In the genomic region with DNA sequence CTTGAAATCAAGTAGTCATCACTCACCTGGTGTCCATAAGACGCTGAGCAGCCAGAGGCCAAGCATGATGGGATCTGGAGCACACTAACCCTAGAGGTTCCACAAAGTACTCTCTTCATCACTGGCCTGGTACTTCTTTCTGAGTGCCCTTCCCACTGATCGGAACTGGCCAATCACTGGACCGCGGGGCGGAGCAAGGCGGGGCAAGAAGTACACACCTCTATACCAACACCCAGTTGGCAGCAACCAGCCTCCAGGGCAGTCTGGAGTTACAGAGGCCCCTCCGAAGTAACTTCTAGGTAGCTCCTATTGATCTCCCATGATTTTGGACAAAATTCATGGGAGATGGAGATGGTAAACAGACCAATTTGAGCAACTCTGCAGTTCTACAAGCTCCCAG, we compare ENCODE assay signal across 8 mouse cellular contexts. TPM values are rescaled to one million over a fixed set of nuclear protein-coding genes. Genes with fewer than 3 reads are reported as not detected.
DNase-seq lines count a peak whose midpoint lies in the region; ATAC-seq and TF ChIP-seq lines count a peak whose summit lies in the region.

A gene (minus strand): TSS at position 157 of the 400 bp plus-strand sequence.

- no peak for DNase-seq in neural tube, embryonic 11.5 days (ENCODE audit: low spot score)
- no peak for DNase-seq in neural tube, embryonic 10.5 days (ENCODE audit: extremely low spot score, low spot score)
- peak; percentile 52 to 65 for DNase-seq in kidney, postnatal 4 days
- no peak for DNase-seq in layer of hippocampus, adult 9-11 months
- no peak for DNase-seq in urinary bladder, adult 18-20 months (ENCODE audit: low spot score in 2 of 2)
- no peak for DNase-seq in frontal cortex, postnatal 36 days (ENCODE audit: low spot score in 2 of 2)

- no peaks in the 10 kb centered on the region for H3K27me3 ChIP-seq in neural tube, embryonic 11.5 days (ENCODE audit: control insufficient read depth, insufficient read depth, low read length)
- H3K27me3 ChIP-seq in myocyte (ENCODE audit: control insufficient read depth, insufficient read depth, insufficient read length), result no peaks in the 10 kb centered on the region

- H3K4me2 ChIP-seq in neural tube, embryonic 11.5 days (ENCODE audit: low read depth), result no peak within 1 kb of the TSS
- peak within 1 kb of the TSS; percentile 12 for H3K4me2 ChIP-seq in myocyte (ENCODE audit: low read depth)

- no peak within 1 kb of the TSS for H3K4me3 ChIP-seq in neural tube, embryonic 11.5 days (ENCODE audit: low read depth, low read length)
- H3K4me3 ChIP-seq in brown adipose tissue, adult 24 weeks (ENCODE audit: insufficient read depth, low read depth, low read length), result 0 out of 2 replicates have a peak within 1 kb of the TSS, but pooled peaks have one; percentile 17
- no peak within 1 kb of the TSS for H3K4me3 ChIP-seq in myocyte

- WGBS in neural tube, embryonic 11.5 days, result 19% methylated on average over 7 of the region's 7 CpGs

- peaks cover 9% of the 10 kb centered on the region for H3K36me3 ChIP-seq in neural tube, embryonic 11.5 days (ENCODE audit: control insufficient read depth, insufficient read depth, low read length)
- H3K36me3 ChIP-seq in myocyte (ENCODE audit: control insufficient read depth, insufficient read depth), result peaks cover 5% of the 10 kb centered on the region

- peak; percentile 31; the same call in 1 of the 2 replicates for ATAC-seq in neural tube, embryonic 11.5 days (ENCODE audit: insufficient read depth, low FRiP score, low TSS enrichment)

- no peak for TF ChIP-seq POLR2A in myocyte (IDR thresholded peaks at IDR 0.05; ENCODE audit: insufficient read length, low read depth)

- no peak within 1 kb of the TSS for H3ac ChIP-seq in myocyte (ENCODE audit: control insufficient read depth, insufficient read length)

- H3K9me3 ChIP-seq in neural tube, embryonic 11.5 days (ENCODE audit: control insufficient read depth, low read length), result no peaks in the 10 kb centered on the region

- no peak within 1 kb of the TSS for H3K9ac ChIP-seq in neural tube, embryonic 11.5 days (ENCODE audit: low read length)

- H3K79me2 ChIP-seq in myocyte (ENCODE audit: control insufficient read depth, insufficient read depth), result no peaks in the 10 kb centered on the region

- H3K27ac ChIP-seq in neural tube, embryonic 11.5 days (ENCODE audit: low read depth, low read length), result no peak within 1 kb of the TSS
- no peak within 1 kb of the TSS for H3K27ac ChIP-seq in brown adipose tissue, adult 24 weeks (replicated peaks; ENCODE audit: low read depth, low read length)

- H3K4me1 ChIP-seq in neural tube, embryonic 11.5 days (ENCODE audit: control insufficient read depth, insufficient read depth, low read length), result no peaks in the 10 kb centered on the region
- no peaks in the 10 kb centered on the region for H3K4me1 ChIP-seq in brown adipose tissue, adult 24 weeks (ENCODE audit: control insufficient read depth, insufficient read depth, insufficient read length, low read length)

TF ChIP-seq in myocyte, 11 proteins besides CTCF, POLR2A, EP300 and RAD21:
- TF ChIP-seq SRF (IDR thresholded peaks at IDR 0.05; ENCODE audit: control insufficient read depth, insufficient read length, low read depth) (no peak), CEBPB (IDR thresholded peaks at IDR 0.05; ENCODE audit: insufficient read depth, poor library complexity, severe bottlenecking) (no peak), MYOD1 (IDR thresholded peaks at IDR 0.05; ENCODE audit: control insufficient read depth in 1 of 3, insufficient read length in 2 of 3, low read depth in 2 of 3) (no peak), REST (IDR thresholded peaks at IDR 0.05; ENCODE audit: insufficient read depth, insufficient read length) (no peak), USF1 (IDR thresholded peaks at IDR 0.05; ENCODE audit: low read depth) (no peak), MAX (IDR thresholded peaks at IDR 0.05; ENCODE audit: low read depth) (no peak), POLR2AphosphoS2 (IDR thresholded peaks at IDR 0.05; ENCODE audit: insufficient read length, low read depth) (no peak), E2F4 (IDR thresholded peaks at IDR 0.05; ENCODE audit: insufficient read depth) (no peak), TCF12 (IDR thresholded peaks at IDR 0.05; ENCODE audit: insufficient read depth, poor library complexity, severe bottlenecking) (no peak), MYOG (IDR thresholded peaks at IDR 0.05; ENCODE audit: control insufficient read depth in 1 of 3, insufficient read depth in 1 of 3, insufficient read length in 2 of 3, low read depth in 2 of 3) (no peak), TCF3 (IDR thresholded peaks at IDR 0.05; ENCODE audit: insufficient read length, low read depth) (no peak)

RNA-seq across cellular contexts. Expression of the gene that starts here (rescaled TPM):
- 2.0 and 3.0 TPM in 2 replicates for polyA plus RNA-seq in neural tube, embryonic 11.5 days (2014; fragmentation: Nextera tagmentation; extraction: Ambion mirVana)
- polyA plus RNA-seq in brown adipose tissue, adult 24 weeks (2012; ENCODE audit: insufficient read depth, insufficient read length, missing spikeins), result 3.0 TPM in 1 of 2 replicates, not detected in the other
- 2.3 TPM for polyA plus RNA-seq in myocyte (2012; fragmentation: generic; extraction: Trizol)

Comparison
In these comparisons a context has a peak if more than half of its experiments do, and no peak if none do; other contexts are left out.
1. DNase-seq: peak in kidney, postnatal 4 days (2 of 2); none in neural tube, embryonic 11.5 days (single experiment), neural tube, embryonic 10.5 days (single experiment), layer of hippocampus, adult 9-11 months (single experiment), urinary bladder, adult 18-20 months (0 of 2) and frontal cortex, postnatal 36 days (0 of 2).